Mouse (Mus musculus): ENCODE data around the gene Olfm3. TPM values are rescaled to one million over a fixed set of nuclear protein-coding genes. Genes with fewer than 3 reads are reported as not detected.

Gene Olfm3
- total and polyA plus RNA-seq, 3 experiments, result not detected

GRCm38 (mm10) chr3:114908846-114909245 lies 5.0 kb downstream of the Olfm3 start:
- Histone ChIP-seq H3K79me2 (ENCODE audit: control insufficient read depth, insufficient read depth, low read length, poor library complexity) (no peaks in the 10 kb centered on the region), H3K4me1 (ENCODE audit: control insufficient read depth in 1 of 2, insufficient read depth in 2 of 2, low read length in 2 of 2) (no peaks in the 10 kb centered on the region), H3K9ac (ENCODE audit: control insufficient read depth, low read depth, low read length, poor library complexity, severe bottlenecking) (no peak overlapping the region), H3K4me3 (ENCODE audit: control insufficient read depth in 1 of 2, insufficient read depth in 1 of 2, low read depth in 2 of 2, low read length in 2 of 2) (no peak overlapping the region), H3K9me3 (replicated peaks; ENCODE audit: insufficient read depth, low read length) (no peaks in the 10 kb centered on the region), H3K27me3 (ENCODE audit: control insufficient read depth in 1 of 2, insufficient read depth in 2 of 2, low read length in 2 of 2) (no peaks in the 10 kb centered on the region), H3K27ac (ENCODE audit: control insufficient read depth, low read depth, low read length) (no peak overlapping the region), H3K36me3 (ENCODE audit: control insufficient read depth in 1 of 2, insufficient read depth in 2 of 2, low read length in 2 of 2) (no peaks in the 10 kb centered on the region)
- DNase-seq (ENCODE audit: low read depth, low spot score), result no peak
- TF ChIP-seq ZMIZ1 (IDR thresholded peaks at IDR 0.05; ENCODE audit: low read depth, low read length) (no peak), E2F4 (IDR thresholded peaks at IDR 0.05; ENCODE audit: borderline replicate concordance, low read depth, low read length) (no peak), SIN3A (IDR thresholded peaks at IDR 0.05; ENCODE audit: low read length) (no peak), KAT2A (conservative IDR thresholded peaks at IDR 0.05; ENCODE audit: low read depth, low read length) (no peak), UBTF (IDR thresholded peaks at IDR 0.05; ENCODE audit: borderline replicate concordance, insufficient read depth, low read depth, low read length) (no peak), MYB (IDR thresholded peaks at IDR 0.05; ENCODE audit: low read depth, low read length) (no peak), MEF2A (IDR thresholded peaks at IDR 0.05; ENCODE audit: extremely low read depth, insufficient replicate concordance, low read depth, low read length, poor library complexity, severe bottlenecking) (no peak), CTCF (IDR thresholded peaks at IDR 0.05 in 2 of 3, conservative IDR thresholded peaks at IDR 0.05 in 1 of 3; ENCODE audit: control insufficient read depth in 1 of 3, insufficient read depth in 1 of 3, low read depth in 2 of 3, low read length in 3 of 3, poor library complexity in 1 of 3, severe bottlenecking in 1 of 3) (no peak), CHD1 (IDR thresholded peaks at IDR 0.05; ENCODE audit: low read depth, low read length) (no peak), TBP (IDR thresholded peaks at IDR 0.05; ENCODE audit: low read depth, low read length) (no peak), ZKSCAN1 (IDR thresholded peaks at IDR 0.05; ENCODE audit: low read depth, low read length) (no peak), ETS1 (IDR thresholded peaks at IDR 0.05; ENCODE audit: low read depth, low read length) (no peak), ZNF384 (IDR thresholded peaks at IDR 0.05; ENCODE audit: low read depth, low read length) (no peak), EP300 (IDR thresholded peaks at IDR 0.05; ENCODE audit: low read depth in 1 of 2, low read length in 2 of 2) (no peak), NRF1 (IDR thresholded peaks at IDR 0.05; ENCODE audit: insufficient read depth, low read depth, low read length, poor library complexity, severe bottlenecking) (no peak), RCOR1 (IDR thresholded peaks at IDR 0.05; ENCODE audit: low read depth, low read length) (no peak), GABPA (IDR thresholded peaks at IDR 0.05; ENCODE audit: low read depth, low read length) (no peak), NELFE (IDR thresholded peaks at IDR 0.05; ENCODE audit: low read depth, low read length) (no peak), TCF12 (IDR thresholded peaks at IDR 0.05; ENCODE audit: low read depth, low read length) (no peak), MAX (IDR thresholded peaks at IDR 0.05; ENCODE audit: low read length) (no peak)

DNA sequence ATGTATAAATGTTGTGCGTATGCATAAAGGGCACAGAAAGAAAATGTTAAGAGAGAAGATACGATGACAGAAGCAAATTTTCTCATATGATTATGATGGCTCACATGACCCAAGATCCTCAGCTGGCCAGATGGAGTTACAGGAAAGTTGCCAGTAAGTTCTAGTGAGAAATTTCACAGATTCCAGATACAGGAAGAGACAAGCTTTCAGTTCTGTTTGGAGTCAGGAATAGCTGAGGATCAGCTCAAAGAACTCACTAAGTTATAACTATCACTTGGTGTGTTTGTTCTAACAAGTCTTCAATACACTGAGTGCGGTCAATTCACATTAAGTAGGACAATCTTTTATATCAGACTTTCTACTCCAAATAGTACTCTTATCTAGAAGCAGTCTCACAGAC lies 16.2 kb downstream of the Olfm3 start:
- no peaks in the 10 kb centered on the region for H3K79me2 ChIP-seq (ENCODE audit: control insufficient read depth, insufficient read depth, low read length, poor library complexity)
- H3K9ac ChIP-seq (ENCODE audit: control insufficient read depth, low read depth, low read length, poor library complexity, severe bottlenecking), result no peak overlapping the region
- no peaks in the 10 kb centered on the region for H3K27me3 ChIP-seq (ENCODE audit: control insufficient read depth in 1 of 2, insufficient read depth in 2 of 2, low read length in 2 of 2)
- TF ChIP-seq POLR2A (IDR thresholded peaks at IDR 0.05; ENCODE audit: control insufficient read depth in 1 of 2, insufficient read depth in 1 of 2, low read depth in 1 of 2, low read length in 2 of 2, poor library complexity in 1 of 2) (no peak), MAZ (IDR thresholded peaks at IDR 0.05; ENCODE audit: low read depth, low read length) (no peak), JUND (IDR thresholded peaks at IDR 0.05; ENCODE audit: low read depth, low read length) (no peak), CHD2 (IDR thresholded peaks at IDR 0.05; ENCODE audit: low read length) (no peak), USF1 (IDR thresholded peaks at IDR 0.05; ENCODE audit: low read depth, low read length) (no peak), ELF1 (IDR thresholded peaks at IDR 0.05; ENCODE audit: low read depth, low read length) (no peak), NRF1 (IDR thresholded peaks at IDR 0.05; ENCODE audit: insufficient read depth, low read depth, low read length, poor library complexity, severe bottlenecking) (no peak), POLR2AphosphoS5 (IDR thresholded peaks at IDR 0.05; ENCODE audit: borderline replicate concordance, low read depth, low read length) (no peak), GABPA (IDR thresholded peaks at IDR 0.05; ENCODE audit: low read depth, low read length) (no peak), ETS1 (IDR thresholded peaks at IDR 0.05; ENCODE audit: low read depth, low read length) (no peak), MYB (IDR thresholded peaks at IDR 0.05; ENCODE audit: low read depth, low read length) (no peak), POLR2AphosphoS2 (IDR thresholded peaks at IDR 0.05; ENCODE audit: low read length) (no peak), TCF12 (IDR thresholded peaks at IDR 0.05; ENCODE audit: low read depth, low read length) (no peak), MAX (IDR thresholded peaks at IDR 0.05; ENCODE audit: low read length) (no peak), EP300 (IDR thresholded peaks at IDR 0.05; ENCODE audit: low read depth in 1 of 2, low read length in 2 of 2) (no peak)
- no peaks in the 10 kb centered on the region for H3K36me3 ChIP-seq (ENCODE audit: control insufficient read depth in 1 of 2, insufficient read depth in 2 of 2, low read length in 2 of 2)
- no peak for DNase-seq (ENCODE audit: low read depth, low spot score)
- no peak overlapping the region for H3K27ac ChIP-seq (ENCODE audit: control insufficient read depth, low read depth, low read length)
- no peaks in the 10 kb centered on the region for H3K9me3 ChIP-seq (replicated peaks; ENCODE audit: insufficient read depth, low read length)
- H3K4me3 ChIP-seq (ENCODE audit: control insufficient read depth in 1 of 2, insufficient read depth in 1 of 2, low read depth in 2 of 2, low read length in 2 of 2), result no peak overlapping the region
- H3K4me1 ChIP-seq (ENCODE audit: control insufficient read depth in 1 of 2, insufficient read depth in 2 of 2, low read length in 2 of 2), result no peaks in the 10 kb centered on the region

Data from MEL (cell line).